Mouse (Mus musculus) midbrain, embryonic 13.5 days (tissue): ENCODE data around the gene Tram2. TPM values are rescaled to one million over a fixed set of nuclear protein-coding genes. Genes with fewer than 3 reads are reported as not detected.
A peak's percentile ranks its signal among the peaks of the same experiment; 100 is the strongest.

ENCODE experiments used
- ATAC-seq: fragments of 200-750 bp; cut with Nextera tagmentation; 2 replicates; pipeline ENCODE4 v1.8.0; 2017; ENCODE audit warnings: mild to moderate bottlenecking, moderate TSS enrichment, moderate library complexity
- H3K27ac ChIP-seq: fragments of 300-500 bp; sonication (generic); 2 replicates; pipeline ENCODE4 v1.5.1; 2015; ENCODE audit warnings: inconsistent platforms, mild to moderate bottlenecking, moderate library complexity
- H3K27me3 ChIP-seq: fragments of 300-500 bp; sonication (generic); 2 replicates; pipeline ENCODE4 v1.6.1; 2015; ENCODE audit warnings: mild to moderate bottlenecking, inconsistent platforms
- H3K36me3 ChIP-seq: fragments of 300-500 bp; sonication (generic); 2 replicates; pipeline ENCODE4 v1.6.1; 2015; ENCODE audit warnings: mild to moderate bottlenecking, inconsistent platforms
- H3K4me1 ChIP-seq: fragments of 300-500 bp; sonication (generic); replicated peaks from 2 replicates; pipeline ENCODE4 v1.6.1; 2015; ENCODE audit warnings: inconsistent platforms
- H3K4me2 ChIP-seq: fragments of 300-500 bp; sonication (generic); replicated peaks from 2 replicates; pipeline ENCODE4 v1.6.1; 2015; ENCODE audit warnings: moderate library complexity, mild to moderate bottlenecking, inconsistent platforms
- H3K4me3 ChIP-seq: fragments of 300-500 bp; sonication (generic); replicated peaks from 2 replicates; pipeline ENCODE4 v1.5.1; 2015; ENCODE audit warnings: mild to moderate bottlenecking, inconsistent platforms
- H3K9ac ChIP-seq: fragments of 300-500 bp; sonication (generic); replicated peaks from 2 replicates; pipeline ENCODE4 v1.6.1; 2015; ENCODE audit warnings: mild to moderate bottlenecking, inconsistent platforms
- H3K9me3 ChIP-seq: fragments of 300-500 bp; sonication (generic); 2 replicates; pipeline ENCODE4 v1.6.1; 2016; ENCODE audit warnings: mild to moderate bottlenecking, inconsistent platforms
- WGBS: fragments of 180-500 bp; shearing (Covaris S2); methylation state at CpG from one replicate; pipeline ENCODE4 v1.1.7; 2015; 5-methylcytosine and 5-hydroxymethylcytosine counted together
- polyA plus RNA-seq: library from polyadenylated mRNA; unstranded; fragments of >200 nt; fragmentation: Nextera tagmentation; extraction: Ambion mirVana; gene quantifications from 2 replicates; pipeline ENCODE4 v1.2.1, GENCODE M21; 2015

The Tram2 gene
- 2.2 and 2.5 TPM in 2 replicates for polyA plus RNA-seq

DNA sequence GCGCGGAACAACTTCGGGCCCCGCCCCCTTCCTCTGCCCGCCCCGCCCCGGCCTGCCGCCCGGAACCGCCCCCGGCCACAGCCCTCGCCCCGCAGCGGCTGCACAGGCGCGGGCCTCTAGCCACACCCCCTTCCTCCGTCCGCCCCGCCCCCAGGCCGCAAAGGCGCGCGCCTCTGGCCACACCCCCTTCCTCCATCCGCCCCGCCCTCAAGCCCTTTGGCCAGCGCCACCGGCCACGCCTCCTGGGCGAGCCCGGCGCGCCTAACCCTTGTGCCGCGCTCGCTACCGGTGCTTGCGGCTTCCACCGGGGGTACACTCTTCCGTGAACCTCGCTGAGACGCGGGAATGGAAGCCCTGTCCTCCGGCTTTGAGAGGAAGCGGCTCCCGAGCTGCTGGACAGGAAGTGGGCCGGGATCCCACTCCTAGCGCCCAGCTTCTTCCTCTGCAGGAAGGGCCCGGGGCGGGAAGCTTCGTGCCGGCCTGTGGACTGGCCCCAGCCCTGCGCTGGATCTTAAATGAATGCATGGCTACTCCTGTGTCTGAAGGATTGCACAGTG is at the start of gene Tram2:
Gene Tram2, minus strand, starts transcription at position 13 of the 557 bp plus-strand sequence.
- H3K9me3 ChIP-seq, result no peaks in the 10 kb centered on the region
- WGBS, result under 1% methylated on average over 51 of the region's 52 CpGs
- peak; percentile 91 for ATAC-seq

DNA sequence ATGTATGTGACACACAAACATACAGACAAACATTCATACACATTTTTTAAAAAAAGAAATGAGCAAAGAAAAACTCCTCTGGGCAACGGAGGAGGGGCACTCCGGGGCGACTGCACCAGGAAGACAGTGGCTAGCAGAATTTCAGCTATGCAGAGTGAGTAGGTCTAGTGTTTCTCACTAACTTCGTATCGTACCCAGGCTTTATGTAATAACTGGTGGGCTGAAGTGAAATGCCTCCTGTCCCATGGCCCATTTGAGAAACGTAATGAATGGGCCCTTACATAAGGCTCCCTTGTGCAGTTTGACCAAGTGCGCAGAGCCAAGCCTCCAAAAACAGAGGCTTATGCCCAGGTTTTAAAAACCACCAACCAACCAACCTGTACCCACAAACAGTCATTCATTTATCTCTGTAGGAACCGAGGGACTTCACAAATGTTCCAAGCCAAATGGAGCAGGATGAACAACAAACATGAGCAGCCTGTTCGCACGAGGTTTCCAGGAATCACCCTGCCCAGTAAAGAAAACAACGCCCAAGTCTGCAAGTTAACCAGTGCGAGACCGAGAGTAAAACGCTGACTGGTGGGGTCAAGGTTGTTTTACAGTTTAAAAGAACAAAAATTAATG is 45.8 kb upstream of the Tram2 start:
- Histone ChIP-seq H3K4me2 (no peak overlapping the region), H3K27ac (no peak overlapping the region), H3K36me3 (no peaks in the 10 kb centered on the region), H3K9me3 (no peaks in the 10 kb centered on the region), H3K9ac (no peak overlapping the region), H3K27me3 (no peaks in the 10 kb centered on the region), H3K4me1 (no peaks in the 10 kb centered on the region), H3K4me3 (no peak overlapping the region)
- no peak for ATAC-seq
- 87% methylated on average over 14 of the region's 14 CpGs for WGBS

More for the DNA sequence above, at the start of gene Tram2:
- Histone ChIP-seq H3K36me3 (no peaks in the 10 kb centered on the region), H3K4me2 (peak within 1 kb of the TSS; percentile 73), H3K4me3 (peak within 1 kb of the TSS; percentile 62), H3K27me3 (peaks cover 8% of the 10 kb centered on the region; the same call in 1 of the 2 replicates), H3K4me1 (peaks cover 30% of the 10 kb centered on the region), H3K27ac (peak within 1 kb of the TSS; percentile 82), H3K9ac (peak within 1 kb of the TSS; percentile 82)

DNA sequence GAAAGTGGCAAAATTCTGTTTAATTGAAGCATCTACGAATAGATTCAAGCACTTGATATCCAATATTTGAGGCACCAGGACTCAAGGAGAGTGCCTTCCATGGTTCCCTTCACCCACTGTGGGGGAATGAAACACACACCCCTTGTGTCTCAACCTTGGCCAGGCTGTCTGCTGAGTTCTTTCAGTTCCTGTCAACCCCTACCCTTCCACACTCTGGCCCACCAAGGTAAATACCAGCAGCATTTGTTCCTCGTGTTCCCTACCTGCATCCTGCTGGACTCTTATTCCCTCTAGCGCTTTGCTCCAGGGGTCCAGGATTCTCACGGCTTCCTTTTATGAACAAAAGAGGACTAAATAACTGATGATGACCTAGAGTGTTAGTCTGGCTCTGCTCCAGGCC is 24.8 kb upstream of the Tram2 start:
- H3K9me3 ChIP-seq, result no peaks in the 10 kb centered on the region
- no peak overlapping the region for H3K9ac ChIP-seq
- no peak overlapping the region for H3K4me3 ChIP-seq
- H3K4me1 ChIP-seq, result no peaks in the 10 kb centered on the region; the same call in 1 of the 2 replicates
- H3K36me3 ChIP-seq, result no peaks in the 10 kb centered on the region
- WGBS, result 89% methylated on average over 4 of the region's 4 CpGs
- no peak overlapping the region for H3K4me2 ChIP-seq
- H3K27me3 ChIP-seq, result no peaks in the 10 kb centered on the region
- ATAC-seq, result no peak
- no peak overlapping the region for H3K27ac ChIP-seq

DNA sequence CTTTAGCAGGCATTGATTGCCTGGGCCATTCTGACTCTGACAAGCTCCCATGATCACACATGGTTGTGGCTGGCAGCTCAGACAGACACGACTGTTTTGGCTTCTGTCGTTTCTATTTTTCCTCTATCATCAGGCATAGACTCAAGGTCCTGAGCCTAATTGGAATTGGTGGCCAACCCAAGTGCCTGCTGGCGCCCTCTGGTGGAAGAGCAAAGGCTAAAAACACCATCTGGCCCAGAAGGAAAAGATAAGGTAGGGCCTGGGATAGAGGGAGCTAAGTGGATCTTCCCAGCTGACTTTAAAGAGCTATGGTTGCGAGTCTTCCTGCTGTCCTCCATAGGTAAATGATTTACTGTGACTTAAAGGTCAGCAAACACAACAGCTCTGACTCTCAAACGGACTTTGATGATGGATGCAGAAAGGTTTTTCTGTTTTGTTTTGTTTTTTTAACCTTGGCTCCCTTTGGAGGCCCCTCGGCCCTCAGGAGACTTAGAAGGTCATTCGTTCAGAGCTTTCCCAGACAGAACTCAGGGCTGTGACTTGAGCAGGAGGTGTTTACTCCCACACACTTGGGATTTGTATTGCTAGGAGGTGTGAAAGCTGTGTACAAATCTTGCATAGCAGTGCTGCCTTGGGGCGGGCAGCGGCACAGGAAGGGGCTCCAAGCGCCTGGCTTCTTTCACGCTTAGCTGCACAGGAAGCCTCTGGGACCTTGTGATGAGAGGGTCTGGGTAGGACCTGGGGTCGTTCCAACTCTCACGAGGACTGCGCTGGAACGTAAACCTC is 22.4 kb upstream of the Tram2 start:
- Histone ChIP-seq H3K4me3 (no peak overlapping the region), H3K9me3 (no peaks in the 10 kb centered on the region), H3K27me3 (no peaks in the 10 kb centered on the region), H3K4me2 (no peak overlapping the region), H3K36me3 (no peaks in the 10 kb centered on the region), H3K27ac (no peak overlapping the region), H3K4me1 (no peaks in the 10 kb centered on the region; the same call in 1 of the 2 replicates), H3K9ac (no peak overlapping the region)
- WGBS, result 59% methylated on average over 15 of the region's 15 CpGs
- no peak for ATAC-seq

DNA sequence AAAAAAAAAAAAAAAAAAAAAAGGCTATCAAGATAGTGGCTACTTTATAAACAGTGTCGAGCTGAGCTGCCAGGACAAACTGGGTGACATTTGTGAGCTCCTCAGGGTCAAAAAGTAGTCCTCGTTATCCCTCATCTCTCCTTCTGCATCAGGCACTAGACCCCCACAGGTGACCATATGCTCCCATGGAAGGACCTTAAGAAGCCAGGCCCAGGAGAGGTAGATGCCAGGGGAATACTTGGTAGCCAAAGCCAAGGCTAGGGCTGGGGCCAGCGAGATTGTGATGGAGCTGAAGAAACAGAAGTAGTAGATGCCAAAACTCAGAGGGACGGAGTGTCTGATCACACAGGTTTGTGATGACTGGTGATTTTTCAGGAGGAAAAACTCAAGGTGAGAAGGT is 21.7 kb upstream of the Tram2 start:
- Histone ChIP-seq H3K27me3 (no peaks in the 10 kb centered on the region), H3K9ac (no peak overlapping the region), H3K36me3 (no peaks in the 10 kb centered on the region), H3K27ac (no peak overlapping the region), H3K4me1 (no peaks in the 10 kb centered on the region; the same call in 1 of the 2 replicates), H3K4me3 (no peak overlapping the region), H3K4me2 (no peak overlapping the region), H3K9me3 (no peaks in the 10 kb centered on the region)
- 90% methylated on average over 4 of the region's 4 CpGs for WGBS
- ATAC-seq, result no peak

DNA sequence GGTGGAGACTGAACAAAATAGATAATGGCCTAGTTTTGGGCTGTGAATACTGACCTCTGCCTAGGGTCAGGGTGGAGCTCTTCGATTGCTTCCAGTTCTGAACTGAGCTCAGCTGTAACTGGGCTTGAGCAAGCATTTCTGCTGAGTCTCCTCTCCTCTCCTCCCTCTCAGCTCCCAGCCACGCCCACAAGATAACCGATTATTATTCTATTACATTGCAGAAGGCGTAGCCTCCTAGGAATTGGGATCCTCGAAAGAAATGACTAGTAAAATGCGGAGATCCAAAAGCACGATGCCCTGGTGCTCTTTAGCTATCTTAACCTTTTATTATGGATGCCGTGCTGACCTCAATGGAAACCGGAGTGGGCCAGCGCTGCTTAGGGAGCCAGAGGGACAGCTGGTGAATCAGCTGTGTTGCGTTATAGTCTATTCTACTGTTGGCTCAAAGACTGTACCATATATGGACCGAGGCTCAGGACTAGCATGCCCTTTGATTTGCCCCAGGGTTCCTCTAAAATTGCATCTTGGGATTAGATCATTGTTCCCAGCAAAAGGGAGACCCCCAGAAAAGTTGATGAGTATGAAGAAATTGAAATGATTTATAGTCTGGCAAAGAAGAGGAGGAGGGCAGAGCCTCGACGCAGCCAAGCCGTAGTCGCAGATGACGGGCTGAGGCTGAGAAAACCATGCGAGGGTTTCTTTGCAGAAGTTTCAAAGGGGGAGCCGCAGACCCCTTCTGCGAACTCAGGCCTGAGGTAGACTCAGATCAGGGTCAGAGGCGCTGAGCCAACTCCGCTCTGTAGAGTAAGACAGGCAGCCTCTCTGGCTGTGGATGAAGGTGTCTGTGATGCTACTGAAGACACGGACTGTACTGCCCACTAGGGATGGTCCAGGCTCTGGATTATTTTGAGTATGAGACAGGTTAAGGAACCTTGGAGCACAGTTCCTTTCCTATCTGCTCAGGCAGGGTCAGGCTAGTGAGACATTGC is 18.3 kb upstream of the Tram2 start:
- Histone ChIP-seq H3K27me3 (no peaks in the 10 kb centered on the region), H3K4me1 (no peaks in the 10 kb centered on the region; the same call in 1 of the 2 replicates), H3K4me3 (no peak overlapping the region), H3K4me2 (no peak overlapping the region), H3K27ac (no peak overlapping the region), H3K9me3 (no peaks in the 10 kb centered on the region), H3K9ac (no peak overlapping the region), H3K36me3 (no peaks in the 10 kb centered on the region)
- no peak for ATAC-seq
- 87% methylated on average over 23 of the region's 23 CpGs for WGBS

DNA sequence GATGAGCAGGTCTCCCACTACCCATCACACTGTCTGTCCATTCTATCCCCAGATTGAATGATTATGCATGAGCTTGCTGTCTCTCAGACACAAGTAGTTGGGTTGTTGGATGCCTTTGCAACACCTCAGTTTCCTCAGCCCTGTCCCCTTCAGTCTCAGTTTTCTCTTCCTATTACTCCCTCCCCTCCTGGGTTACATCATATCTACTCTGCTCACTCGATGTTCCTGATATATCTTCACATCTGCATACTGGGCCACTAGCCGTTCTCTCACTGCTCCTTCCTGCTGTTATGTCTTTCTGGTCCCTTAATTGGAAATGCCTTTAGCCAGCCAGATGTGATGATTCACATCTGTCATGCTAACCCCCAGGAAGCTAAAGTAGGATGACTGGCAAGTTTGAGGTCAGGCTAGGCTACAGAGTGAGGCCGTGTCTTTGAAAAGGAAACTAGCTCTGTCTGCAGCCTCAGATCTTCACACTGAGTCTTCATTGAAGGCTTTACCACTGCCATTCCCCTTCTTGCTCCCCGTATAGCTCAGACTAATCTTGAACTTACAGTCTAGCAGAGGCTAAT is 15.7 kb upstream of the Tram2 start:
- H3K9me3 ChIP-seq, result no peaks in the 10 kb centered on the region
- no peak overlapping the region for H3K27ac ChIP-seq
- H3K4me3 ChIP-seq, result no peak overlapping the region
- no peak overlapping the region for H3K4me2 ChIP-seq
- H3K36me3 ChIP-seq, result no peaks in the 10 kb centered on the region
- H3K9ac ChIP-seq, result no peak overlapping the region
- 85% methylated on average over 4 of the region's 4 CpGs for WGBS
- no peaks in the 10 kb centered on the region for H3K27me3 ChIP-seq
- H3K4me1 ChIP-seq, result no peaks in the 10 kb centered on the region
- no peak for ATAC-seq

DNA sequence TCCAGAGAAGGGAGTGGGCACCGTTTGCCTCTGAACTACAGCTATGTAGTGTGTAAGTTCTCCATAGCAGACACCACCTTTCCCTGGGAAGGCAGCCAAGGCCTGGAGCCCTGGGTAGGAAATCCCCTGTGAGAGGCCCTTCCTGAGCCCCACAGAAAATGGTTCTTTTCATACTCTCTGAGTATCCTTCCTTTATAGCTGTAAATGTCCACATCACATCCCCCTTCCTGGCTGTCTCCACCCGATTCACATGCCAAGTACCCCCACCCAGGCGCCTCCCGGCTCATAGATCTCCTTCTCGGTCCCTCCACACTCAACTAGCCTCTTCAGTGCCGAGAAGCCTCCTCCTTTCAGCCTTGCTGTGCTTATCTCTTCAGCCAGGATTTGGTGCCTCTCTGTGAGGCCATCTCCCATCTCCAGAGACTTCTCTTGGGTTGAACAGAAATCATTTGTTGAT is 10.7 kb upstream of the Tram2 start:
- no peak overlapping the region for H3K4me3 ChIP-seq
- no peaks in the 10 kb centered on the region for H3K36me3 ChIP-seq
- H3K4me2 ChIP-seq, result no peak overlapping the region
- H3K27ac ChIP-seq, result no peak overlapping the region
- H3K27me3 ChIP-seq, result no peaks in the 10 kb centered on the region
- ATAC-seq, result 0 out of 2 replicates have a peak, but pooled peaks have one; percentile 30
- 72% methylated on average over 6 of the region's 6 CpGs for WGBS
- no peaks in the 10 kb centered on the region for H3K4me1 ChIP-seq
- H3K9me3 ChIP-seq, result no peaks in the 10 kb centered on the region
- no peak overlapping the region for H3K9ac ChIP-seq

DNA sequence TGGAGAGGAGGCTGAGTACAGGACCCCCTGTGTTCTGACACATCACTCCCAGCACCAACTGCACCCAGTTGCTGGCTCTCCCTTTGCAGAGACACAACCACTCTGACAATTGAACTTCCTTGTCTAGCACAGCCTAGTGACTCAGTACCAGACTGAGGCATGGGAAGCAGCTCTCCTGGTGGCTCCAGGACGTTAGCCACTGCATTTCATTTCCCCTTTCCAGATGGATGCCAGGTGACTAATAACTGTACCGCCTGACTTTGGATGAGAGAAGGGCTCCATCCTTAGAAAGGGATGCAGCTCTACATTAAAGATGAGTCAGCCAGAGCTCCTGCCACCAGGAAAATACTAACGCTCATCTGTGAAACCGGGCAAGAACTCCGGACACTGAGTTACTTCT is 7.3 kb upstream of the Tram2 start:
- H3K27me3 ChIP-seq, result no peaks in the 10 kb centered on the region
- no peak overlapping the region for H3K27ac ChIP-seq
- H3K4me2 ChIP-seq, result no peak overlapping the region
- no peaks in the 10 kb centered on the region for H3K36me3 ChIP-seq
- H3K4me1 ChIP-seq, result no peaks in the 10 kb centered on the region
- H3K9ac ChIP-seq, result no peak overlapping the region
- ATAC-seq, result no peak
- H3K9me3 ChIP-seq, result no peaks in the 10 kb centered on the region
- 90% methylated on average over 5 of the region's 5 CpGs for WGBS
- H3K4me3 ChIP-seq, result no peak overlapping the region

DNA sequence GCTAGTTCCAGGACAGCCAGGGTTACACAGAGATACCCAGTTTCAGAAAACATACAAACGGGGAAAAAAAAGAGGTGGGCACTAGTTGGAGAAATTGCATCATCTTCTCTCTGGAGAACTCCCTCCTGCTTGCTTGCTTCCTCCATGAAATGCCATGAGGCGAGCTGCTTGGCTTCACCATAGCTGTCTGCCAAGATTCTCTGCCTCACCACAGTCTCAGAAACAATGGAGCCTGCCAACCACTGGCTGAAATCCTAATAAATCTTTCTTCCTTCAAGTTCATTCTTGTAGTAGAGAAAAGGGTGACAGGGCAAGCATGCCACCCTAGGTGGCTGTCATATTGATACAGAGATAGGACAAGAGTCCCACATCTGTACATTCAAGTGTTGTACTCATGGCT is 5.6 kb upstream of the Tram2 start:
- Histone ChIP-seq H3K27ac (no peak overlapping the region), H3K4me2 (no peak overlapping the region), H3K9me3 (no peaks in the 10 kb centered on the region), H3K36me3 (no peaks in the 10 kb centered on the region), H3K4me3 (no peak overlapping the region), H3K27me3 (no peaks in the 10 kb centered on the region), H3K9ac (no peak overlapping the region), H3K4me1 (no peaks in the 10 kb centered on the region)
- WGBS, result 83% methylated on average over 2 of the region's 2 CpGs
- no peak for ATAC-seq

DNA sequence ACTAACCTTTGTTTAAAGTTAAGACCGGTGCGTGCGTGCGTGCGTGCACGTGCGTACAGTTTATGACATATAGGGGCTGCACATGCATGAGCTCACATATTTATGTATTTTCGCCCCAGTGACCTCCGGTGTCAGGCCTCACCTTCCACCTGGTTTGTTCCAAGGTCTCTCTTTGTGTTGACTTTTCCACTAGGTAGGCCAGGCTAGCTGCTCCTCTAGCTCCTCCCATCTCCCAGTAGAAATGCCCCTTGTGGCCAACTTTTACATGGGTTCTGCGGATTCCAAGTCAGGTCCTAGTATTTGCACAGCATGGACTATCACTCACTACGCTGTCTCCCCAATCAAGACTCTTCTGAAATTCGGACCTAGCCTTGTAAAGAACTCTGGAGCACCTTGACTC is 1.3 kb upstream of the Tram2 start:
- H3K27ac ChIP-seq, result no peak overlapping the region
- H3K36me3 ChIP-seq, result no peaks in the 10 kb centered on the region
- H3K4me3 ChIP-seq, result no peak overlapping the region
- peaks cover 8% of the 10 kb centered on the region; the same call in 1 of the 2 replicates for H3K27me3 ChIP-seq
- no peaks in the 10 kb centered on the region for H3K9me3 ChIP-seq
- peaks cover 20% of the 10 kb centered on the region for H3K4me1 ChIP-seq
- no peak overlapping the region for H3K9ac ChIP-seq
- no peak for ATAC-seq
- WGBS, result 90% methylated on average over 12 of the region's 12 CpGs
- no peak overlapping the region for H3K4me2 ChIP-seq
